Mouse (Mus musculus) hindbrain, embryonic 13.5 days (tissue): Measurements from ENCODE around the gene Gm9376. TPM values are rescaled to one million over a fixed set of nuclear protein-coding genes. Genes with fewer than 3 reads are reported as not detected.

Source experiments
- ATAC-seq: fragments of 200-750 bp; cut with Nextera tagmentation; 2 replicates; pipeline ENCODE4 v1.8.0; 2017; ENCODE audit warnings: moderate TSS enrichment; ENCODE audit not compliant: low FRiP score
- H3K27ac ChIP-seq: fragments of 300-500 bp; sonication (generic); 2 replicates; pipeline ENCODE4 v1.5.1; 2015; ENCODE audit warnings: inconsistent platforms, mild to moderate bottlenecking, moderate library complexity
- H3K27me3 ChIP-seq: fragments of 300-500 bp; sonication (generic); 2 replicates; pipeline ENCODE4 v1.6.1; 2015; ENCODE audit warnings: mild to moderate bottlenecking, inconsistent platforms
- H3K36me3 ChIP-seq: fragments of 300-500 bp; sonication (generic); 2 replicates; pipeline ENCODE4 v1.6.1; 2015; ENCODE audit warnings: mild to moderate bottlenecking, inconsistent platforms
- H3K4me1 ChIP-seq: fragments of 300-500 bp; sonication (generic); replicated peaks from 2 replicates; pipeline ENCODE4 v1.6.1; 2015; ENCODE audit warnings: inconsistent platforms
- H3K4me2 ChIP-seq: fragments of 300-500 bp; sonication (generic); 2 replicates; pipeline ENCODE4 v1.6.1; 2015; ENCODE audit warnings: inconsistent platforms, mild to moderate bottlenecking, moderate library complexity
- H3K4me3 ChIP-seq: fragments of 300-500 bp; sonication (generic); 2 replicates; pipeline ENCODE4 v1.5.1; 2015; ENCODE audit warnings: mild to moderate bottlenecking, inconsistent platforms
- H3K9ac ChIP-seq: fragments of 300-500 bp; sonication (generic); 2 replicates; pipeline ENCODE4 v1.6.1; 2015; ENCODE audit warnings: mild to moderate bottlenecking, inconsistent platforms
- H3K9me3 ChIP-seq: fragments of 300-500 bp; sonication (generic); 2 replicates; pipeline ENCODE4 v1.6.1; 2016; ENCODE audit warnings: inconsistent platforms
- WGBS: fragments of 180-500 bp; shearing (Covaris S2); methylation state at CpG from one replicate; pipeline ENCODE4 v1.1.7; 2015; 5-methylcytosine and 5-hydroxymethylcytosine counted together
- polyA plus RNA-seq: library from polyadenylated mRNA; unstranded; fragments of >200 nt; fragmentation: Nextera tagmentation; extraction: Ambion mirVana; gene quantifications from 2 replicates; pipeline ENCODE4 v1.2.1, GENCODE M21; 2015

Gm9376 gene
- polyA plus RNA-seq, 1 experiment from 2014 or later = not detected

DNA sequence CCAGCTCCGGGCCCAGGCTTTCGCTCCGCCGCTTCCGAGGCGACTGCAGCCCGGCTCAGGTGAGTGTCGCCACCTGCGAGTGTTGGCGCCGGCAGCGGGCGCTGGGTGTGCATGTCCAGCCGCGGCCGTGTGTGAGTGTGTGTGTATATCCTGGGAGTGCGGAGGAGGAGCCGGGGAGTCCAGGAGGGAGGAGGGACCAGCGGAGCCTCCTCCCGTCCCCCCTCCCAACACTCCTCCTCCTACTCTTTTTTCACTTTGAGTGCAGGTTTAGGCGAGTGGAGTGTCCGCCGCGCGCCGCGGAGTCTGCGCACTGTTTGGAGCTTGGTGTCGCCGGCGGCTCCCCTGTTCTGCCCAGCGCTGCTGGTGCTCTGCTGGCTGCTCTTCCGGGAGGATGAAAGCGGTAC is 29.9 kb upstream of the Gm9376 start, which contains the start of gene Sox21:
Sox21 (minus strand) TSS at position 145 of the 404 bp plus-strand sequence.
- peak; percentile 86 for ATAC-seq
- whole genome bisulfite sequencing = under 1% methylated on average over 34 of the region's 34 CpGs
- Histone ChIP-seq H3K9me3 (no peaks in the 10 kb centered on the region), H3K4me1 (peaks cover 36% of the 10 kb centered on the region), H3K27me3 (peaks cover 78% of the 10 kb centered on the region), H3K27ac (peak within 1 kb of the TSS; percentile 88), H3K9ac (peak within 1 kb of the TSS; percentile 82), H3K36me3 (no peaks in the 10 kb centered on the region), H3K4me2 (peak within 1 kb of the TSS; percentile 84), H3K4me3 (peak within 1 kb of the TSS; percentile 56)

DNA sequence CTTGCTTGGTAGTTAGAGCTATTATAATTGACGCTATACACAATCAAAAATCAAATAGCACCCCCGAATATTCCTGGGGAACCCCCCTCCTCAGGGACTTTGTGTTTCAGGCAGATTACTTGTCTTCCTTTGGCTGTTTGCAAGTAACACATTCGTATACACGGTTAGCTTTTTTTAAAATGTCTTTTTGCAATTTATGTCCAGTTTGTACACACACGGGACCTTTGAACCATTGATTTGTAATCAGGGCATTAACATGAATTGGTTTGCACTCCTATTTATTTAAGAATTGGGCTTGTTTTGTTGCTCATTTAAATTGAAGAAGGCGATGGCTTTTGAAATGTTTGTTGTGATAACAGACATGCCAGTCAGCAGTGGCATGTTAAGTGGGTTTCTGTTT is 29.0 kb upstream of the Gm9376 start:
- Histone ChIP-seq H3K27me3 (peaks cover 69% of the 10 kb centered on the region), H3K4me1 (peaks cover 35% of the 10 kb centered on the region), H3K9ac (no peak overlapping the region), H3K36me3 (no peaks in the 10 kb centered on the region), H3K4me2 (peak overlapping the region; percentile 84), H3K4me3 (peak overlapping the region; percentile 56), H3K27ac (no peak overlapping the region), H3K9me3 (peaks cover 3% of the 10 kb centered on the region)
- no peak for ATAC-seq
- WGBS = 8% methylated on average over 6 of the region's 6 CpGs

DNA sequence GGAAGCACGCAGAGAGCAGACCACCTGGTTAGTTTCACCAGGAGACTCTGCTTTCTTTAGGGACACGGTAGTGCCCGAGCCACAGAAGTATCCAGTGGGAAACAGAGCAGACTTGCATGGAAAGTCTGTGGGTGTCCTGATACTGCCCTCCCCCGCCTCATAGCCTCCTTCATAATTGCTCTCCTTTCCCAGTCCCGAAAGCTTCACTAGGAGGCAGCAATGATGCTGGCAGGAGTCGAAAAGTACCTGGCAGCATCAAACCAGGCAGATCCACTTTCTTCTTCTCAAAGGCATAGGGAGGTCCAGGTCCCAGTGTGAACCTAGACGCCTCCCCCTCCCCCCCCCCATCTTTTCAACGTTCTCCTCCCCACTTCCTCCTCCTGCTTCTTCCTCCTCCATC is 27.4 kb upstream of the Gm9376 start:
- Histone ChIP-seq H3K4me2 (no peak overlapping the region), H3K4me3 (no peak overlapping the region), H3K9me3 (peaks cover 18% of the 10 kb centered on the region), H3K27ac (no peak overlapping the region), H3K9ac (no peak overlapping the region), H3K36me3 (no peaks in the 10 kb centered on the region), H3K4me1 (peaks cover 30% of the 10 kb centered on the region), H3K27me3 (peaks cover 60% of the 10 kb centered on the region)
- ATAC-seq = no peak
- WGBS = 12% methylated on average over 8 of the region's 8 CpGs

DNA sequence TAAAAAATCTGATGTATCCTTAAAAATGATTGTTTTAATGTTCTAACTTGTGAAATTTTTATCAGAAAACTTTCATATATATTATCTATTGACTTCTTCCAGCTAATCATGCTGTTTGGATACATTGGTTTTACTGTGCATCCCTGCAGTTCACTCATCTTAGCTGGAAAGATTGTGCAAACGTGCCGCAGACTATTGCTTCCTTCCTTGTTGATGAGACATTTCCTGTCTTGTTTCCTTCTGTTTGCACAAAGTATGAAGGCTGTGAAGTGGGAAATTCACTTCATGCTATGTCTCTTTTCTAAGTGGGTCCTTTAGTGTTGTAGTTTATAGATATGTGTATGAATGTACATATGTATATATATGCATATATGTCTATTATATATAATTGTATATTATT is 25.3 kb upstream of the Gm9376 start:
- Histone ChIP-seq H3K27ac (no peak overlapping the region), H3K4me3 (no peak overlapping the region), H3K9me3 (peaks cover 25% of the 10 kb centered on the region), H3K27me3 (peaks cover 42% of the 10 kb centered on the region), H3K4me2 (no peak overlapping the region), H3K9ac (no peak overlapping the region), H3K4me1 (peaks cover 9% of the 10 kb centered on the region), H3K36me3 (no peaks in the 10 kb centered on the region)
- 80% methylated on average over 2 of the region's 2 CpGs for whole genome bisulfite sequencing
- no peak for ATAC-seq

DNA sequence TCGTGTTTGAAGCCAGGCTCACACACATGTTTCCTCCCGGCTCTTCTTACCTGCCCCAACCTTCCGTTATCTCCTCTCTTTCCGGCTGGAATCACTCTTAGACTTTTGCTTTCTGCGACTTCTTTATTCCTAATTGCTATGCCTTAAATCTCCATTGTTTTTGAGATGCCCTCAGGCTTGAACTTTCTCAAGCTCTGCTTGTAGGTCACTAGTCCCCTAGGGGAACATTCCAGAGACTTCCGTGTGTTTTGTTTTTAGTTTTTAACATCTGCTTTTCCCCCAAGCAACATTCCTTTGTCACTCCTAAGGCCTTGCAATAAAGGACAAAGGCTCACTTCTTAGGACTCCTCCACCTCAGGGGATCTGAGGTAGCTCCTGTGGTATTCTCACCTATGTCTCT is 13.4 kb upstream of the Gm9376 start:
- H3K9me3 ChIP-seq = no peaks in the 10 kb centered on the region
- no peaks in the 10 kb centered on the region for H3K36me3 ChIP-seq
- H3K27ac ChIP-seq = no peak overlapping the region
- no peak overlapping the region for H3K4me2 ChIP-seq
- H3K4me3 ChIP-seq = no peak overlapping the region
- 94% methylated on average over 6 of the region's 6 CpGs for WGBS
- H3K27me3 ChIP-seq = no peaks in the 10 kb centered on the region
- H3K9ac ChIP-seq = no peak overlapping the region
- H3K4me1 ChIP-seq = no peaks in the 10 kb centered on the region
- ATAC-seq = no peak

DNA sequence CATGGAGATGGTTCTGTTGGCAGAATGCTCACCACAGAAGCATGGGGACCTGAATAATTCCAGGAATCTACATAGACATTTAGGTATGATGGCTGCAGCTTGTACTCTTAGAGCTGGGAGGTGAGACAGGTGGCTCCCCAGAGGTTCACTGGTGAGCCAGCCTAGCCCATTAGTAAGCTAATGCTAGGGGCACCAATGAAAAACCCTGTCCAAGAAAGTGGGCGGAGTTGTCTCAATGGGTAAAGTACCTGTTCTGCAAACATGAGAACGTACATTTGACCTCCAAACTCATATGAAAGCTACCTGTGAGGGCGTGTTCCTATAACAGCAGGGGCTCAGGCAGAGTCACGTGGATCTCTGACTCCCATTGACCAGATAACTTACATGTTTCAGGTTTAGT is 2.1 kb downstream of the Gm9376 start:
- Histone ChIP-seq H3K4me3 (no peak overlapping the region), H3K27ac (no peak overlapping the region), H3K4me2 (no peak overlapping the region), H3K9me3 (no peaks in the 10 kb centered on the region), H3K4me1 (no peaks in the 10 kb centered on the region), H3K27me3 (no peaks in the 10 kb centered on the region), H3K9ac (no peak overlapping the region), H3K36me3 (no peaks in the 10 kb centered on the region)
- ATAC-seq = no peak
- 90% methylated on average over 4 of the region's 4 CpGs for WGBS

DNA sequence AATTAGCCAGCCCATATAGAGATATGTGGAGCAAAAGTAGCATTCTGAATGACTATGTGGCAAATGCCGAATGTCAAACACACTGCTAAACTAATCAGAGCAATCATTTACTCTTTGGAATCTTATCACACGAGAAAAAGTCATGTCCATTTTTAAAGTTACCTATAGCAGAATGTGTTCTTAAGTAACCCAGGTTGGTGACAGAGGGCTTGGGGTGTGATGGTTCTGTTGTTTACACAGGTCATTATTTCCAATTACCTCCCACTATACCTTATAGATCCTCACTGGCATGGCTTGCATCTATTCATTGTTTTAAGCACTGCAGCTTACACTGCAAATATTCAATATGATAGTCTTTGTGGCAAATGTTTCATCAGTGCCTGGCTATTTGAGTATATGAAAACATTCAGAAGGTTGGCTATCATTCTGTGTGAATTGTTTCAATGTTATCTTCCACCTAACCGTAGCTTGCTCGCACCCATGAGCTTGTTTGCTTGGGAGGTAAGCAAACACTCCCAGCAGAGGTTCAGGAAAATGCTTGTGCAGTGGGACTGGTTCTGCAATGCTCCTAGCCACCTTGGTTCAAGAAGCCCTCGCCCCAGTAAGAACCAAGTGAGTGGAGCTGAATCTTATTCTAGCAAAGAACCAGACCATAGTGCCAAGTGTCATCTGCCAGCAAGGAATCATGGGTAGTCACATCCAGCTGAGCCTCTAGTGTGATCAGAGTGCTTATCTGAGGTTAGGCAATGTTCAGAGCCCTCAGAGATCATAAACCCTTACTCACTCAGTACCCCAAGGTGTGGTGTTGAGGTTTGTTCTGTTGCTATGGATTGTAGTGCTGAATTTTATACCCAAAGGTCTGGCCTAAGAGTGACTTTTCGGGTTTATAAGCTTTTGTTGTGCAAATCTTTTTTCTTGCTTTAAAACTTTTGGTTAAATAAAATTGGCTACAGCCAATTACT is 6.1 kb downstream of the Gm9376 start:
- no peak overlapping the region for H3K27ac ChIP-seq
- no peaks in the 10 kb centered on the region for H3K4me1 ChIP-seq
- no peaks in the 10 kb centered on the region for H3K36me3 ChIP-seq
- no peak overlapping the region for H3K9ac ChIP-seq
- no peak overlapping the region for H3K4me2 ChIP-seq
- WGBS = 91% methylated on average over 6 of the region's 6 CpGs
- no peaks in the 10 kb centered on the region for H3K27me3 ChIP-seq
- no peaks in the 10 kb centered on the region for H3K9me3 ChIP-seq
- ATAC-seq = no peak
- no peak overlapping the region for H3K4me3 ChIP-seq

DNA sequence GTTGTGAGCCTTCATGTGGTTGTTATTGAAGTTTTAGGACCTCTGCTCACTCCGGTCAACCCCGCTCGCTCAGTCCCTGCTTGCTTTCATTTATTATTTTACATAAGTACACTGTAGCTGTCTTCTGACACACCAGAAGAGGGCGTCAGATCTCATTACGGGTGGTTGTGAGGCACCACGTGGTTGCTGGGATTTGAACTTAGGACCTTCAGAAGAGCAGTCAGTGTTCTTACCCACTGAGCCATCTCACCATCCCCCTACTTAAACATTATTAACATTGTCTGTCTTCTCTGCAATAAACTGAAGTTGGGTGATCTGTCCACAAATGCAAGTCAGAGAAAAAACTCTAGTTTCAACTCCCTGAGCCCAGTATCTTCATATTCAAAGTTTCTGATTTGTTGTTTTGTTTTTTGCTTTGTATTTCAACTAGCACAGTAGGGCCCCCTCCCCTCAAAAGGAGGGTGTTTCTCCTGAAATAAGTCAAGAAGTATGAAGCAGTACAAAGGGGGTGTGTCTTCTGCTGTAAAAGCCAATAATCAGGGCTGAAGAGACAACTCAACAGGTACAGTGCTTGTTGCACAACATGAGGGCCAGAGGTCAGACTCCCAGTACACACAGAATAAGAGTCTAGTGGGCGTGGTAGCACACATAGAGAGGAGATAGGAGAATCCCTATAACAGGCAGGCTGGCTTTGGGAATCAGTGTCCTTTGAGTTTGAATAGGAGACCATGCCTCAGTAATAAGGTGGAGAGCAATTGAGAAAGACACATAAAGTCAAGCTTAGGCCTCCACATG is 11.1 kb downstream of the Gm9376 start:
- 92% methylated on average over 7 of the region's 7 CpGs for WGBS
- Histone ChIP-seq H3K9me3 (peaks cover 7% of the 10 kb centered on the region; the same call in 1 of the 2 replicates), H3K27me3 (no peaks in the 10 kb centered on the region), H3K4me1 (no peaks in the 10 kb centered on the region), H3K4me2 (no peak overlapping the region), H3K27ac (no peak overlapping the region), H3K36me3 (no peaks in the 10 kb centered on the region), H3K4me3 (no peak overlapping the region), H3K9ac (no peak overlapping the region)
- ATAC-seq = no peak

DNA sequence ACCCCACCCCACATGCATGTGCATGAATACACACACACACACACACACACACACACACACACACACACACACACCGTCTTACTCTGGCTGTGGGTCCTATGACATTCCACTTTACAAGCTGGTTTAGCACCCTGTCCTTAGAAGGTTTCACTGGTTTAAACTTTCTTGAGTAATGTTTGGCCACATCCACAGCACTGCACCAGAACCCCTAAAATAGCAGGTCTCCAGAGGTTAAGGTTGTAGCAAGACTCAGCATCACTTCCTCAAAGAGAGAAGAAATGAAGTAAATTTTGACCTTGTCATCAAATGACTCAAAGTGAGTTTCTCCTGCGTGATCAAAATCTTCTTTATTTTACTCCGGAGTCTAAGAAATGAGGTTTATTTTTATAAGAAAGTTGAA is 15.5 kb downstream of the Gm9376 start:
- WGBS = 91% methylated on average over 3 of the region's 3 CpGs
- no peaks in the 10 kb centered on the region for H3K27me3 ChIP-seq
- no peak overlapping the region for H3K27ac ChIP-seq
- H3K4me2 ChIP-seq = no peak overlapping the region
- peaks cover 7% of the 10 kb centered on the region; the same call in 1 of the 2 replicates for H3K9me3 ChIP-seq
- H3K4me3 ChIP-seq = no peak overlapping the region
- no peaks in the 10 kb centered on the region for H3K36me3 ChIP-seq
- H3K9ac ChIP-seq = no peak overlapping the region
- ATAC-seq = no peak
- H3K4me1 ChIP-seq = no peaks in the 10 kb centered on the region

DNA sequence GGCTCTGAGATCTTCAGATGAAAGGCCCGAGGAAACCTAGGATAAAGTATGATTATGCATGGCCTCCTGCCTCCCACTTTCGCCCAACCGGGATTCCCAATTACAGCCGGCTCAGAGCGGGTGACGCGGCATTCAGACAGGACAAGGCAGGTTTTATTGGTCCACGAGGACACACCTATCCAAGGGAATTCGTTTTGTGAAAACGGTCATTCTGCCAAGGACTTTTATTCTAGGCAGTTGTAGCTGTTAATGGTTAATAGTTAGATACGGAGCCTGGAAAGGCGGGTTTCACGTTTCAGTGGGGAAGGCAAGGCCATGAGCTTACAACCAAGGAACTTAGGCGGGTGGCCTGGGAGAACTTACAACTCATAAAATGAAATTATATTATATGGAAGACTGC is 16.2 kb downstream of the Gm9376 start:
- no peak for ATAC-seq
- Histone ChIP-seq H3K27me3 (no peaks in the 10 kb centered on the region), H3K4me1 (no peaks in the 10 kb centered on the region), H3K9ac (no peak overlapping the region), H3K36me3 (no peaks in the 10 kb centered on the region), H3K4me3 (no peak overlapping the region), H3K27ac (no peak overlapping the region), H3K9me3 (peaks cover 7% of the 10 kb centered on the region; the same call in 1 of the 2 replicates), H3K4me2 (no peak overlapping the region)
- 63% methylated on average over 14 of the region's 14 CpGs for WGBS

DNA sequence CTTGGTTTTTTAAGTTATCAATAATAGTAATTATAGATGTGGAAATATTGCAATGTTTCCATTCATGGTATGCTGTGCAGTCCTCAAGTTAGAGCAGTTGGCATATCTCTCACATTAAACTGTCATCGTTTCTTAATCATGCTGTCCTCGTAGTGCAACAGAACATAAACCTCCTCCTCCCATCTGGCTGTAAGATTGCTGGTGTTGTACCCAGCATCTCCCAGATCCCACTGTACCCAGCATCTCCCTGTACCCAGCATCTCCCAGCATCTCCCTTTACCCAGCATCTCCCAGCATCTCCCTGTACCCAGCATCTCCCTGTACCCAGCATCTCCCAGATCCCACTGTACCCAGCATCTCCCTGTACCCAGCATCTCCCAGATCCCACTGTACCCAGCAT is 19.3 kb downstream of the Gm9376 start:
- Histone ChIP-seq H3K4me1 (no peaks in the 10 kb centered on the region), H3K4me3 (no peak overlapping the region), H3K9me3 (no peaks in the 10 kb centered on the region), H3K27me3 (no peaks in the 10 kb centered on the region), H3K9ac (no peak overlapping the region), H3K36me3 (no peaks in the 10 kb centered on the region), H3K27ac (no peak overlapping the region), H3K4me2 (no peak overlapping the region)
- WGBS = 85% methylated on average over 2 of the region's 2 CpGs
- no peak for ATAC-seq

DNA sequence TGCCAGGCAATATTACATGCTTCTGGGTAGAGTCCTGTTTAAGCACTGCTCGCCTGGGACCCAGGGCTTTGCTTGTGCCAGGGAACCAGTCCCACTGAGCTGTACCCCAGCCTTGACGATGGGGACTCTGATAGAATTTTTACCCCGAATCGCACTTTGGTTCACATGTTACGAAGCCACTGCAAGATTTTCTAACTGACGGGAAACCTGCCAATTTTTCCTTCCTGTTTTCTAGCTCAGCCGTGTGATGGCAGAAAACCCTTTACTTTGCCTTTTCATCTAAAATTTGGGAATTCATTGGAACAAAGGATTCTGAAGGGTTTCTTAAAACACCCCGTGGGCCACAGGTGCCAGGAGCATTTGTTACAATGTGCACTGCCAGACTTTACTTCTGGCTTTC is 22.4 kb downstream of the Gm9376 start:
- Histone ChIP-seq H3K4me3 (no peak overlapping the region), H3K4me2 (no peak overlapping the region), H3K27ac (no peak overlapping the region), H3K27me3 (no peaks in the 10 kb centered on the region), H3K9ac (no peak overlapping the region), H3K9me3 (no peaks in the 10 kb centered on the region), H3K4me1 (no peaks in the 10 kb centered on the region), H3K36me3 (no peaks in the 10 kb centered on the region)
- no peak for ATAC-seq
- WGBS = 92% methylated on average over 8 of the region's 8 CpGs
